Mouse (Mus musculus) neural tube, embryonic 11.5 days (tissue): ENCODE measurements around the gene Cd38. TPM values are rescaled to one million over a fixed set of nuclear protein-coding genes. Genes with fewer than 3 reads are reported as not detected.

ENCODE experiments used
- ATAC-seq: fragments of 200-750 bp; cut with Nextera tagmentation; 2 replicates; pipeline ENCODE4 v1.8.0; 2017; ENCODE audit warnings: moderate number of reproducible peaks, mild to moderate bottlenecking, moderate TSS enrichment, moderate library complexity; ENCODE audit not compliant: insufficient read depth, low FRiP score, low TSS enrichment
- DNase-seq: peaks from one replicate; pipeline ENCODE4 v3.0.0-alpha.2; 2015; ENCODE audit warnings: low spot score
- H3K27ac ChIP-seq: fragments of 300-500 bp; sonication (generic); 2 replicates; pipeline ENCODE4 v1.5.1; 2014; ENCODE audit warnings: low read depth, mild to moderate bottlenecking, low read length
- H3K27me3 ChIP-seq: fragments of 300-500 bp; sonication (generic); 2 replicates; pipeline ENCODE4 v1.6.1; 2014; ENCODE audit warnings: mild to moderate bottlenecking, low read length, mixed read lengths; ENCODE audit not compliant: control insufficient read depth, insufficient read depth
- H3K36me3 ChIP-seq: fragments of 300-500 bp; sonication (generic); 2 replicates; pipeline ENCODE4 v1.6.1; 2014; ENCODE audit warnings: mild to moderate bottlenecking, low read length, moderate library complexity, mixed read lengths; ENCODE audit not compliant: control insufficient read depth, insufficient read depth
- H3K4me1 ChIP-seq: fragments of 300-500 bp; sonication (generic); 2 replicates; pipeline ENCODE4 v1.6.1; 2014; ENCODE audit warnings: low read length, mixed read lengths; ENCODE audit not compliant: control insufficient read depth, insufficient read depth
- H3K4me2 ChIP-seq: fragments of 300-500 bp; sonication (generic); 2 replicates; pipeline ENCODE4 v1.6.1; 2014; ENCODE audit warnings: low read depth, mild to moderate bottlenecking, moderate library complexity
- H3K4me3 ChIP-seq: fragments of 300-500 bp; sonication (generic); 2 replicates; pipeline ENCODE4 v1.5.1; 2014; ENCODE audit warnings: low read depth, low read length
- H3K9ac ChIP-seq: fragments of 300-500 bp; sonication (generic); 2 replicates; pipeline ENCODE4 v1.6.1; 2014; ENCODE audit warnings: mild to moderate bottlenecking, low read length
- H3K9me3 ChIP-seq: fragments of 300-500 bp; sonication (generic); 2 replicates; pipeline ENCODE4 v1.6.1; 2016; ENCODE audit warnings: low read length; ENCODE audit not compliant: control insufficient read depth
- WGBS: fragments of 180-500 bp; shearing (Covaris S2); extraction: QIAGEN DNeasy Blood & Tissue Kit; methylation state at CpG from one replicate; pipeline ENCODE4 v1.1.7; 2014; 5-methylcytosine and 5-hydroxymethylcytosine counted together
- polyA plus RNA-seq: library from polyadenylated mRNA; unstranded; fragments of >200 nt; fragmentation: Nextera tagmentation; extraction: Ambion mirVana; gene quantifications from 2 replicates; pipeline ENCODE4 v1.2.1, GENCODE M21; 2014

The Cd38 gene
- polyA plus RNA-seq, 1 experiment from 2014 or later: 9.9 TPM

- no peak overlapping the region for H3K4me2 ChIP-seq
- ATAC-seq (no peak), DNase-seq (no peak)
- no peak overlapping the region for H3K27ac ChIP-seq
- no peaks in the 10 kb centered on the region for H3K36me3 ChIP-seq
- H3K27me3 ChIP-seq: no peaks in the 10 kb centered on the region
- H3K9me3 ChIP-seq: no peaks in the 10 kb centered on the region
- 84% methylated on average over 3 of the region's 3 CpGs for WGBS
- no peak overlapping the region for H3K4me3 ChIP-seq
- H3K4me1 ChIP-seq: no peaks in the 10 kb centered on the region
- H3K9ac ChIP-seq: no peak overlapping the region
These were observed 20.1 kb upstream of the Cd38 start for GRCm38 (mm10) chr5:43848275-43848674.

- no peaks in the 10 kb centered on the region for H3K4me1 ChIP-seq
- WGBS: 84% methylated on average over 11 of the region's 11 CpGs
These were observed 15.1 kb upstream of the Cd38 start for GRCm38 (mm10) chr5:43853096-43853867.

GRCm38 (mm10) chr5:43853868-43854488, 14.4 kb upstream of the Cd38 start:
- 86% methylated on average over 7 of the region's 7 CpGs for WGBS
- Histone ChIP-seq H3K4me1 (no peaks in the 10 kb centered on the region), H3K9ac (no peak overlapping the region), H3K9me3 (no peaks in the 10 kb centered on the region), H3K4me2 (no peak overlapping the region), H3K27me3 (no peaks in the 10 kb centered on the region), H3K4me3 (no peak overlapping the region), H3K36me3 (no peaks in the 10 kb centered on the region), H3K27ac (no peak overlapping the region)
- ATAC-seq (no peak), DNase-seq (no peak)

More at GRCm38 (mm10) chr5:43853096-43853867, 15.1 kb upstream of the Cd38 start:
- no peak overlapping the region for H3K4me3 ChIP-seq
- DNase-seq (no peak), ATAC-seq (no peak)
- no peak overlapping the region for H3K4me2 ChIP-seq
- no peaks in the 10 kb centered on the region for H3K36me3 ChIP-seq
- H3K27ac ChIP-seq: no peak overlapping the region
- H3K27me3 ChIP-seq: no peaks in the 10 kb centered on the region
- no peak overlapping the region for H3K9ac ChIP-seq
- H3K9me3 ChIP-seq: no peaks in the 10 kb centered on the region

- Histone ChIP-seq H3K4me2 (no peak overlapping the region), H3K27ac (no peak overlapping the region), H3K27me3 (no peaks in the 10 kb centered on the region), H3K4me1 (no peaks in the 10 kb centered on the region), H3K9ac (no peak overlapping the region), H3K9me3 (no peaks in the 10 kb centered on the region), H3K36me3 (no peaks in the 10 kb centered on the region), H3K4me3 (no peak overlapping the region)
- WGBS: 82% methylated on average over 2 of the region's 2 CpGs
- ATAC-seq (no peak), DNase-seq (no peak)
These were observed 12.6 kb upstream of the Cd38 start for GRCm38 (mm10) chr5:43855769-43856168.

- no peak overlapping the region for H3K4me2 ChIP-seq
- H3K9ac ChIP-seq: no peak overlapping the region
- H3K4me3 ChIP-seq: no peak overlapping the region
- H3K4me1 ChIP-seq: no peaks in the 10 kb centered on the region
- WGBS: 90% methylated on average over 8 of the region's 8 CpGs
- no peak overlapping the region for H3K27ac ChIP-seq
- H3K27me3 ChIP-seq: no peaks in the 10 kb centered on the region
- ATAC-seq: no peak
- no peaks in the 10 kb centered on the region for H3K36me3 ChIP-seq
- no peak for DNase-seq
- no peaks in the 10 kb centered on the region for H3K9me3 ChIP-seq
These were observed 8.7 kb upstream of the Cd38 start for GRCm38 (mm10) chr5:43859663-43860062.

- H3K27me3 ChIP-seq: no peaks in the 10 kb centered on the region
- 94% methylated on average over 5 of the region's 5 CpGs for WGBS
- DNase-seq: no peak
- no peak overlapping the region for H3K27ac ChIP-seq
- H3K4me3 ChIP-seq: no peak overlapping the region
- no peak overlapping the region for H3K9ac ChIP-seq
- no peaks in the 10 kb centered on the region for H3K36me3 ChIP-seq
- no peak overlapping the region for H3K4me2 ChIP-seq
- no peaks in the 10 kb centered on the region for H3K9me3 ChIP-seq
- no peaks in the 10 kb centered on the region for H3K4me1 ChIP-seq
- ATAC-seq: no peak
These were observed 8.3 kb upstream of the Cd38 start for GRCm38 (mm10) chr5:43860096-43860495.

- ATAC-seq (no peak), DNase-seq (no peak)
- WGBS: 69% methylated on average over 5 of the region's 5 CpGs
- H3K27me3 ChIP-seq: no peaks in the 10 kb centered on the region
- no peak overlapping the region for H3K4me3 ChIP-seq
- no peaks in the 10 kb centered on the region for H3K9me3 ChIP-seq
- no peak overlapping the region for H3K27ac ChIP-seq
- H3K9ac ChIP-seq: no peak overlapping the region
- H3K4me2 ChIP-seq: no peak overlapping the region
- no peaks in the 10 kb centered on the region for H3K4me1 ChIP-seq
- no peaks in the 10 kb centered on the region for H3K36me3 ChIP-seq
These were observed 7.5 kb upstream of the Cd38 start for GRCm38 (mm10) chr5:43860670-43861431.

GRCm38 (mm10) chr5:43863642-43864041, 4.7 kb upstream of the Cd38 start:
- WGBS: 88% methylated on average over 6 of the region's 6 CpGs
- no peak overlapping the region for H3K9ac ChIP-seq
- DNase-seq (no peak), ATAC-seq (no peak)
- no peaks in the 10 kb centered on the region for H3K9me3 ChIP-seq
- H3K4me2 ChIP-seq: no peak overlapping the region
- no peaks in the 10 kb centered on the region for H3K27me3 ChIP-seq
- no peak overlapping the region for H3K27ac ChIP-seq
- no peaks in the 10 kb centered on the region for H3K4me1 ChIP-seq
- H3K4me3 ChIP-seq: no peak overlapping the region
- H3K36me3 ChIP-seq: no peaks in the 10 kb centered on the region
